ENCODE assay signal across 19 mouse cellular contexts in the genomic region with DNA sequence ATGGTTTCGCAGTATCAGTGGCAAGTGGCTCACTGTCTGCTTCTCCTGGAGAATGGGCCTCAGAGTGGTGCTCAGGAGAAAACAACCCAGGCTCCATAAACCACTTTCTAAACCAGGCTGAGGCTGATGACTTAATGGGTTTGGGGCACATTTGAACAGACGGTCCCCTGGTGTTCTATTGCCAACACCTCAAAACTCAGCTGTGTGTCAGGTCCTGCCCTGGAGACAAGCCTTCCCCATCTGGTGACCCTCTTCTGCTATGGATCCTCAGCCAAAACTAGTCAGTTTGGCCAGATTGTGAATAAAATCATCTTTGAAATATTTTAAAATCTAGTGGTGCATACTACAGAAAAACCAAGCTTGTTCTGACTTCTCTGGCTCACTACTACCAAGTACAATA.
"Had no signal": no experiment of that assay in that cellular context is flagged by ENCODE, and none has a peak within 500 bp of the region (broad histone marks: within the 10 kb centered on the region; RNA-seq: fewer than 3 reads in every experiment).

No protein-coding gene starts in this region.

- DNase-seq: lung, adult 18-20 months; lung, embryonic 14.5 days; lung, postnatal 10 days; lung, postnatal 4 days; midbrain, embryonic 14.5 days; retina, postnatal 1 day; right cerebral cortex, adult 18-20 months; right cerebral cortex, postnatal 25 days; right cerebral cortex, postnatal 4 days; spleen, adult 18-20 months; thymus, adult 18-20 months; thymus, postnatal 14 days; thymus, postnatal 36 days had no signal

- ATAC-seq: midbrain, embryonic 16.5 days had no signal

- H3K4me3 ChIP-seq: midbrain, embryonic 10.5 days; midbrain, embryonic 12.5 days; myocyte; neural tube, embryonic 13.5 days; neural tube, embryonic 15.5 days had no signal

- H3K4me1 ChIP-seq: midbrain, embryonic 12.5 days had no signal

- H3K9ac ChIP-seq: lung, embryonic 14.5 days; midbrain, embryonic 12.5 days; neural tube, embryonic 13.5 days; neural tube, embryonic 15.5 days had no signal

- H3K27ac ChIP-seq: midbrain, embryonic 10.5 days; midbrain, embryonic 12.5 days; neural tube, embryonic 13.5 days; neural tube, embryonic 15.5 days had no signal

- H3K36me3 ChIP-seq: midbrain, embryonic 10.5 days; midbrain, embryonic 12.5 days; neural tube, embryonic 13.5 days; neural tube, embryonic 15.5 days had no signal

- H3K9me3 ChIP-seq: midbrain, embryonic 10.5 days; midbrain, embryonic 12.5 days; neural tube, embryonic 13.5 days; neural tube, embryonic 15.5 days had no signal

- H3K4me2 ChIP-seq: lung, embryonic 14.5 days; midbrain, embryonic 12.5 days; neural tube, embryonic 13.5 days; neural tube, embryonic 15.5 days had no signal

- H3K27me3 ChIP-seq: midbrain, embryonic 12.5 days; neural tube, embryonic 13.5 days; neural tube, embryonic 15.5 days had no signal
